Mouse (Mus musculus): ENCODE measurements around the gene Fscn2. TPM values are rescaled to one million over a fixed set of nuclear protein-coding genes. Genes with fewer than 3 reads are reported as not detected.

Gene Fscn2
- 0.48 and 1.1 TPM in 2 replicates for polyA plus RNA-seq (2014; fragmentation: Nextera tagmentation; extraction: Ambion mirVana)

- no peak within 1 kb of the TSS; the same call in 1 of the 2 replicates for H3K9ac ChIP-seq (ENCODE audit: low read depth, low read length)
- peaks cover 14% of the 10 kb centered on the region for H3K4me1 ChIP-seq (ENCODE audit: control insufficient read depth, insufficient read depth, low read length)
- no peaks in the 10 kb centered on the region for H3K9me3 ChIP-seq (ENCODE audit: control insufficient read depth, low read length)
Measured at GRCm38 (mm10) chr11:120361295-120361694, at the start of gene Fscn2. Fscn2 (plus strand) TSS chr11:120361534.

GRCm38 (mm10) chr11:120311561-120311960, 49.8 kb upstream of the Fscn2 start:
- 42% methylated on average over 10 of the region's 10 CpGs for WGBS
- Histone ChIP-seq H3K9ac (ENCODE audit: low read depth, low read length) (peak overlapping the region; percentile 72), H3K36me3 (ENCODE audit: control insufficient read depth, insufficient read depth, low read length) (no peaks in the 10 kb centered on the region), H3K27me3 (replicated peaks; ENCODE audit: control insufficient read depth, insufficient read depth, low read length) (no peaks in the 10 kb centered on the region), H3K9me3 (ENCODE audit: control insufficient read depth, low read length) (no peaks in the 10 kb centered on the region), H3K4me1 (ENCODE audit: control insufficient read depth, insufficient read depth, low read length) (peaks cover 22% of the 10 kb centered on the region), H3K27ac (replicated peaks; ENCODE audit: low read depth, low read length) (peak overlapping the region; percentile 82), H3K4me2 (ENCODE audit: low read depth, low read length) (peak overlapping the region; percentile 78), H3K4me3 (ENCODE audit: low read depth, low read length) (peak overlapping the region; percentile 40)
- ATAC-seq (ENCODE audit: low read depth) (no peak), DNase-seq (ENCODE audit: low spot score) (peak; percentile 40)

More at GRCm38 (mm10) chr11:120361295-120361694, at the start of gene Fscn2:
- Histone ChIP-seq H3K4me2 (ENCODE audit: low read depth, low read length) (no peak within 1 kb of the TSS), H3K27me3 (replicated peaks; ENCODE audit: control insufficient read depth, insufficient read depth, low read length) (no peaks in the 10 kb centered on the region), H3K27ac (replicated peaks; ENCODE audit: low read depth, low read length) (no peak within 1 kb of the TSS), H3K4me3 (ENCODE audit: low read depth, low read length) (no peak within 1 kb of the TSS), H3K36me3 (ENCODE audit: control insufficient read depth, insufficient read depth, low read length) (no peaks in the 10 kb centered on the region)
- DNase-seq (ENCODE audit: low spot score) (no peak), ATAC-seq (ENCODE audit: low read depth) (no peak)
- 68% methylated on average over 9 of the region's 10 CpGs for WGBS

GRCm38 (mm10) chr11:120312069-120312468, 49.3 kb upstream of the Fscn2 start:
- no peak overlapping the region for H3K9ac ChIP-seq (ENCODE audit: low read depth, low read length)
- peaks cover 22% of the 10 kb centered on the region for H3K4me1 ChIP-seq (ENCODE audit: control insufficient read depth, insufficient read depth, low read length)
- no peaks in the 10 kb centered on the region for H3K36me3 ChIP-seq (ENCODE audit: control insufficient read depth, insufficient read depth, low read length)
- WGBS: 49% methylated on average over 6 of the region's 6 CpGs
- no peak overlapping the region for H3K27ac ChIP-seq (replicated peaks; ENCODE audit: low read depth, low read length)
- no peak overlapping the region for H3K4me2 ChIP-seq (ENCODE audit: low read depth, low read length)
- no peaks in the 10 kb centered on the region for H3K9me3 ChIP-seq (ENCODE audit: control insufficient read depth, low read length)
- H3K27me3 ChIP-seq (replicated peaks; ENCODE audit: control insufficient read depth, insufficient read depth, low read length): no peaks in the 10 kb centered on the region
- DNase-seq (ENCODE audit: low spot score): peak; percentile 1
- no peak for ATAC-seq (ENCODE audit: low read depth)
- no peak overlapping the region for H3K4me3 ChIP-seq (ENCODE audit: low read depth, low read length)

GRCm38 (mm10) chr11:120313906-120314685, 47.2 kb upstream of the Fscn2 start:
- no peak for ATAC-seq (ENCODE audit: low read depth)
- H3K4me1 ChIP-seq (ENCODE audit: control insufficient read depth, insufficient read depth, low read length): peaks cover 17% of the 10 kb centered on the region
- no peak overlapping the region for H3K27ac ChIP-seq (replicated peaks; ENCODE audit: low read depth, low read length)
- H3K4me3 ChIP-seq (ENCODE audit: low read depth, low read length): no peak overlapping the region
- no peaks in the 10 kb centered on the region for H3K9me3 ChIP-seq (ENCODE audit: control insufficient read depth, low read length)
- H3K4me2 ChIP-seq (ENCODE audit: low read depth, low read length): no peak overlapping the region
- H3K27me3 ChIP-seq (replicated peaks; ENCODE audit: control insufficient read depth, insufficient read depth, low read length): no peaks in the 10 kb centered on the region
- no peaks in the 10 kb centered on the region for H3K36me3 ChIP-seq (ENCODE audit: control insufficient read depth, insufficient read depth, low read length)
- DNase-seq (ENCODE audit: low spot score): peak; percentile 1
- H3K9ac ChIP-seq (ENCODE audit: low read depth, low read length): no peak overlapping the region
- 42% methylated on average over 6 of the region's 6 CpGs for WGBS

- H3K4me3 ChIP-seq (ENCODE audit: low read depth, low read length): no peak overlapping the region
- H3K27ac ChIP-seq (replicated peaks; ENCODE audit: low read depth, low read length): peak overlapping the region; percentile 96
- no peak overlapping the region for H3K9ac ChIP-seq (ENCODE audit: low read depth, low read length)
- DNase-seq (ENCODE audit: low spot score): no peak
- peak overlapping the region; percentile 93 for H3K4me2 ChIP-seq (ENCODE audit: low read depth, low read length)
- no peaks in the 10 kb centered on the region for H3K36me3 ChIP-seq (ENCODE audit: control insufficient read depth, insufficient read depth, low read length)
- no peaks in the 10 kb centered on the region for H3K9me3 ChIP-seq (ENCODE audit: control insufficient read depth, low read length)
- no peaks in the 10 kb centered on the region for H3K27me3 ChIP-seq (replicated peaks; ENCODE audit: control insufficient read depth, insufficient read depth, low read length)
- 46% methylated on average over 16 of the region's 16 CpGs for WGBS
- peaks cover 17% of the 10 kb centered on the region for H3K4me1 ChIP-seq (ENCODE audit: control insufficient read depth, insufficient read depth, low read length)
- ATAC-seq (ENCODE audit: low read depth): no peak
Measured at GRCm38 (mm10) chr11:120314721-120315415, 46.5 kb upstream of the Fscn2 start.

GRCm38 (mm10) chr11:120315416-120315761, 45.9 kb upstream of the Fscn2 start:
- ATAC-seq (ENCODE audit: low read depth) (no peak), DNase-seq (ENCODE audit: low spot score) (no peak)
- peak overlapping the region; percentile 93 for H3K4me2 ChIP-seq (ENCODE audit: low read depth, low read length)
- H3K4me3 ChIP-seq (ENCODE audit: low read depth, low read length): peak overlapping the region; percentile 53
- H3K27me3 ChIP-seq (replicated peaks; ENCODE audit: control insufficient read depth, insufficient read depth, low read length): no peaks in the 10 kb centered on the region
- peaks cover 17% of the 10 kb centered on the region for H3K4me1 ChIP-seq (ENCODE audit: control insufficient read depth, insufficient read depth, low read length)
- no peaks in the 10 kb centered on the region for H3K36me3 ChIP-seq (ENCODE audit: control insufficient read depth, insufficient read depth, low read length)
- no peaks in the 10 kb centered on the region for H3K9me3 ChIP-seq (ENCODE audit: control insufficient read depth, low read length)
- peak overlapping the region; percentile 96 for H3K27ac ChIP-seq (replicated peaks; ENCODE audit: low read depth, low read length)
- WGBS: 30% methylated on average over 4 of the region's 4 CpGs
- H3K9ac ChIP-seq (ENCODE audit: low read depth, low read length): peak overlapping the region; percentile 76; the same call in 1 of the 2 replicates

GRCm38 (mm10) chr11:120315832-120316689, 45.3 kb upstream of the Fscn2 start:
- DNase-seq (ENCODE audit: low spot score) (peak; percentile 98), ATAC-seq (ENCODE audit: low read depth) (peak; percentile 96)
- no peaks in the 10 kb centered on the region for H3K27me3 ChIP-seq (replicated peaks; ENCODE audit: control insufficient read depth, insufficient read depth, low read length)
- no peaks in the 10 kb centered on the region for H3K9me3 ChIP-seq (ENCODE audit: control insufficient read depth, low read length)
- peak overlapping the region; percentile 53 for H3K4me3 ChIP-seq (ENCODE audit: low read depth, low read length)
- WGBS: 9% methylated on average over 37 of the region's 37 CpGs
- peak overlapping the region; percentile 96 for H3K27ac ChIP-seq (replicated peaks; ENCODE audit: low read depth, low read length)
- peak overlapping the region; percentile 93 for H3K4me2 ChIP-seq (ENCODE audit: low read depth, low read length)
- no peaks in the 10 kb centered on the region for H3K36me3 ChIP-seq (ENCODE audit: control insufficient read depth, insufficient read depth, low read length)
- H3K9ac ChIP-seq (ENCODE audit: low read depth, low read length): peak overlapping the region; percentile 76
- H3K4me1 ChIP-seq (ENCODE audit: control insufficient read depth, insufficient read depth, low read length): peaks cover 17% of the 10 kb centered on the region

GRCm38 (mm10) chr11:120316690-120317254, 44.6 kb upstream of the Fscn2 start:
- H3K27ac ChIP-seq (replicated peaks; ENCODE audit: low read depth, low read length): peak overlapping the region; percentile 96
- 26% methylated on average over 13 of the region's 13 CpGs for WGBS
- no peak for ATAC-seq (ENCODE audit: low read depth)
- H3K9me3 ChIP-seq (ENCODE audit: control insufficient read depth, low read length): no peaks in the 10 kb centered on the region
- peak overlapping the region; percentile 76 for H3K9ac ChIP-seq (ENCODE audit: low read depth, low read length)
- H3K27me3 ChIP-seq (replicated peaks; ENCODE audit: control insufficient read depth, insufficient read depth, low read length): no peaks in the 10 kb centered on the region
- no peak for DNase-seq (ENCODE audit: low spot score)
- peak overlapping the region; percentile 93 for H3K4me2 ChIP-seq (ENCODE audit: low read depth, low read length)
- peaks cover 12% of the 10 kb centered on the region for H3K4me1 ChIP-seq (ENCODE audit: control insufficient read depth, insufficient read depth, low read length)
- H3K36me3 ChIP-seq (ENCODE audit: control insufficient read depth, insufficient read depth, low read length): no peaks in the 10 kb centered on the region
- peak overlapping the region; percentile 53 for H3K4me3 ChIP-seq (ENCODE audit: low read depth, low read length)
